Mouse (Mus musculus) B cell, adult 2 months (primary cell): ENCODE results near the gene Sorcs1.

Experiments
- DNase-seq, 2 experiments: peaks; one replicate each; pipeline ENCODE4 v3.0.0; 2022

The Sorcs1 gene

GRCm38 (mm10) chr19:50185769-50186715 lies 492.4 kb downstream of the Sorcs1 start:
- no peak for DNase-seq

- peak in 1 of 2 experiments; percentile 0 for DNase-seq
Observed at GRCm38 (mm10) chr19:50184901-50185623, 493.4 kb downstream of the Sorcs1 start.

DNA sequence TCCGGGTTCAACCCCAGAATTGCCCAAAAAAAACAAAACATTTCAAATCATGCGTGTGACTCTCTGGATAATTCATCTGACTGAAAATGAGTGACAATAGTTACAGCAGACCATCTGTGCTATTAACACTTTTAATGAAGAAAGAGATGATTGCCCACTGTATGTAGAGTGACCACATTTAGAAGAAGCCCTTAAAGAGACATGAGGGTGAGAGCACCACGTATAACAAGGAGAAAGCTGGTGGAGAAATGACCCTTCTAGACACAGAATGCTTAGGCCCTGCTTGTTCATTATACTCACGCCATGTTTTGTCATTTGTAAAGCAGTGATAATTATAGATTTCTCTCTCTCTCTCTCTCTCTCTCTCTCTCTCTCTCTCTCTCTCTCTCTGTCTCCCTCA lies 499.6 kb downstream of the Sorcs1 start:
- DNase-seq: no peak

GRCm38 (mm10) chr19:50178151-50178550 lies 500.3 kb downstream of the Sorcs1 start:
- DNase-seq: no peak

DNA sequence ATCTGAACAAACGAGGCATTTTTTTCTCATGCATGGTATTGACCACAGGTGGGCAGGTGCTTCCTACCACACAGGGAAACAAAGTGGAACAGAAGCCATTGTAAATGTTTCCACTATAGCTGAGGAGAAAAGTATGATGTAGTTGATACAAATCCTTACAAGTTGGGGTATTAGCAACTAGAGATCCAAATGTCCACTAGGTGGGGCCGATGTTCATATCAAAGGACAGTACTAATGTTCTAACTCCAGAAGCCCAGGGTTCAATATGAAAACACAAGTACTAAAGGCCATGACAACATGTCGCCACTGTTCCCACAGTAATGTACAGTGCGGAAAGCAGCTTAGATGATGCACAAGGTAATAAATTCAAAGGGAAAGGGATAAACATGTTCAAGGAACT lies 506.6 kb downstream of the Sorcs1 start:
- no peak for DNase-seq

GRCm38 (mm10) chr19:50151111-50151510 lies 527.3 kb downstream of the Sorcs1 start:
- DNase-seq: no peak

- no peak for DNase-seq
Observed at GRCm38 (mm10) chr19:50145919-50146318, 532.5 kb downstream of the Sorcs1 start.

GRCm38 (mm10) chr19:50141853-50142252 lies 536.6 kb downstream of the Sorcs1 start:
- no peak for DNase-seq

DNA sequence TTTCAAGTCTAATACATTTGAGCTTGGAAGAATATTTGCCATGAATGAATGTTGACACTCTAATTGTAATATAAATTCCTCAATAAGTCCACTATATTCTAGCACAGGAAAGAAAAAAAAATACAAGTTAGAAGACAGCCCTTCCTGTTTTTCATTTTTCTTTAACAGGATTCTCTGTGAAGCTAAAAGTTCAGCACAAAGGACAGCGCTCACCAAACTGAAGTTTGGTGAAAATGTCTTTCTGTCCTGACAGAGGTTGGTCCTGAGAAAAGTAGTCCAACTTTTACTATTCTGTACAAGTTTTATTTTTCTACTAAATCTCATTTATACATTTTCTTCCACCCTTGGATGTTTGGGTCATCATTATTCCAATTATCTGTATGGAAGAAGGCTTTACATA lies 543.8 kb downstream of the Sorcs1 start:
- DNase-seq: no peak

DNA sequence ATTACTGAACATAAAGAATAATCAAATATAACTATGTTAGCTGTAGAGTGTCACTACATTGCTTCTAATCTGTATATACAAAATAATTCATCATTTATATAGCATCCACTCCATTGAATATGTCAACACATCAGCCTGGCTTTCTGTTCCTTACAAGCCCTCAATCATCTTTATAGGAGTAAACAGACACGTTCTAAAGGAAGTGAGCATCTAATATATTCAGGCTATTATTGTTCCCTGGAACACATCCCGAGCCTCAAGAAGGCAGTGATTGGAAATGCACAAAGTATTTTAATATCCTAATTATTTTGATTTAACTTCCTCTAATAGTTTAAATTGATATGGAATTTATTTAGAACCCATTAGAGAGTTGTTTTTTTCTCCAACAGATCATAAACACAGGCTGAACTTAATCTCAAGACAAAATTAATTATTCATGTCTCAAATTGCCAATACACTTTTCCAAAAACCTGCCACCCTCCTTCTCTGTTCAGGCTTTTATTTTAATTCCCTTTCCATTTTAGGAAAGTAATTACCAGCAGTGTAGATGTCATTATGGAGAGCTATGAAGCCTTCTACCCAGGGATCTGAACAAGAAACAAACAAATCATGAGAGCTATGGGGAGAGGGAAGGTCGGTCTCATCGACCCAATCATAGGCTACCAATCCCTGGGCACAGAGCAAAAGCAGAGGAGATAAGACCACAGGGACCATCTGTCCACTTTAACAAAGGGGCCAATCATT lies 572.4 kb downstream of the Sorcs1 start:
- DNase-seq: no peak
